Mouse (Mus musculus) adrenal gland, postnatal 25 days (tissue): ENCODE measurements at regions not wholly inside any gene's neighbourhood (a gene's known extent, or its start where the extent isn't known, plus 50 kb on each side); places are given as distances from the start of the nearest gene placed in this dataset.

ENCODE experiments used
- DNase-seq: peaks from one replicate; pipeline ENCODE4 v3.0.0; 2021; ENCODE audit warnings: mixed read lengths

DNA sequence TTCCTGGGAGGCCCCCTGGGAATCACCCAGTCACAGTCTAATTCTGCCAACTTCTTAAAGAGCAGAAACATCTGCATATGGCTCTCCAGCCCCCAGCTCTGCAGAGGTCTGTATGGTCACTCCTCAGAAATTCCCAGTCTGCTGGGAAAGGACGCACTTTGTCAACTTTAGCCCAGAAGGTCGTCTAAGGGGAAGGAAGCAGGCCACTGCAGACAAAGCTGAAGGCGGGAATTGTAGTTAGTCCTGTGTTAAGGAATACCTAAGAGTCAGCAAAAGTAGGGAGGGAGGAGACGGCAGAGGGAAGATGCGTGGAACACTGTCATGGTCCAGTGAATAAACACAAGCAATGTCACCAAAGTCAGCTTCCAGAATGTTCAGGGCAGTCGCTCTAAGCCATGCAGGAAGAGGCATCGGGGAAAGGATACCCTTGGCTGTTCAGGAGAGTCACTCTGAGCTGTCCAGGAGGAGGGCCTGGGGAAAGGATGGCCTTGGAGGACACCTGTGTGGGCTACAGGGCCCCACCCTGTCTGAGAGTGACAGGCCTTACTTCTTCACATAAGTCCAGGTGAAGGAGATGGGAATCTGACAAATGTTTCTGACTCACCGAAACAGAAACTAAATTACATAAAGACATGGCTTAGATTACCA, 230.1 kb upstream of the Adgrl2 start:
- DNase-seq, result no peak

DNA sequence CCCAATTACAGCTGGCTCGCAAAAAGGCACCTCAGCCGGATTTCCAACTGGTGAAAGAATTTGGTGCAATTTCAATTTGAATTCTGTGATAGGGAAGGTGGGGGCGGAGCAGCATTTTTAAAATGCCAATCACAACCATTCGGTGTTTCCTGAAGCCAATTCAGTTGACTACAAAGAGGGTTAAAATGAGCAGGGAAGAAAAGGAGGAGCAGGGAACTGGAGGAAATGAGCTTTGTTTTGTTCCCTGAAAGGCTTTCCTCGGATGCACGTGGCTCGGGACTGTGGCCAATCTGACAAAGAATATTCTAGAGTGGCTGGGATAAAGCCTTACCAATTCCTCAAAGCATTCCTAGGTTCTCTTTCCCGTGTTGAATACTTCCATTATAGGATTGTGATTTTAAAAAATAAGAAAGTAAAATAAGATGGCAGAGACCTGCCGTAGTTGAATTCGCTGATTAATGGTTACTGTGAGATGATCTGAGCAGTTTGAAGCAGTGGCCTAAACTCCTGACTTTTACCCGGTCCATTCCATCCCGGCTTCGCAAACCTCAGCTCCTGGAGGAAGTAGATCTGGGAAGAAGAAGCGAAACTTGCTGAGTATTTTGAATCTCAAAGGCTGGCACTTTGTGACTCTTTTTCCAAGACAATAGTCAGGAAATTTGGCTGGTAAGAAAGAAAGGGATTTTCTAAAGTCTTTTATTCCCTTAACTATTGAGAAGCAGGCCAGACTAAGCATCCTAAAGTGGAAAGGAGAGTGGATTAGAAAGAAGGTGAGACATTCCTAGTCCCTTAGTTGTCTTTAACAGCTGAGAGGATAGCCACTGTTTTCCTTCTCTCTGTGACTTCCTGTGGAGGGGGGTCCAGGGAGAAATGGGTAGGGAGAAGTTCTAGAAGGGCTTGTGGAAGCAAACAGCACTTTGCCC, 229.3 kb upstream of the Adgrl2 start:
- no peak for DNase-seq

DNA sequence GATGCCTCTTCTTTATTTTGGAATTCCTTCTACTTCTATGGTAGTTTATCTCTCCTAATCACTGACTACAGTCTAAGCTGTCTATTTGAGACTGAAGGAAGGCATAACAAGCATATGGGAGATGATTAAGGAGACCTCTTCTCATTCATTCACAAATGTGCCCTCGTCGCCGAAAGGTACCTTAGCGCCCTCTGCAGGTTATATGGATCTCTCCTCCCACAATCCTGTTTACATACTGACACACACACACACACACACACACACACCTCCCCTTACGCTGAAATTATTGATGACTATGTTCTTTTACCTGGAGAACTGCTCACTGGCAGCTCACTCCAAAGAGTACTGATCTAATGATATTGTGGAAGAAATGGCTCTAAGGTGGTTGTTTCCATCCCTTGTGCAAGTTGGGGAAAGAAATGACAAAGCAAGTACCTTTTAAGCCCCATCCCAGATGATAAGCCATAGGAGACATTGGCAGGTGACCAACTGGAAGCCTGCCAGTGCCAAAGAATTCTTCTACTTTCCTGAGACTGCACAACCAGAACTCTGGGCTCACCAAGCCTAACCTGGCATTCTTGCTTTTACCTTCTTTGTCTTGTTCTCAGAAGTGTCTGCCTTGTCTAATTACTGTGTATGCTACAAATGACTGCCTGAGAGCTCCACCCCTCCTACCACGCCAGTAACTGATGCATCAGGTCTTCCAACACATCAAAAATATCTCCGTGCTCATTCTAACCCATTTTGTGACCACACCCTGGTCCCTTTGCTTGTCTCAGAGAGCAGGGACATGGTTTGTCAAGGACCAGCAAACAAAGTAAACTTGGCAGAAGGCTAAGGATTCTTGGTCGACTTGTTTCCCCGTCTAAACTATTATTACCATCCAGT, 227.8 kb upstream of the Adgrl2 start:
- no peak for DNase-seq

DNA sequence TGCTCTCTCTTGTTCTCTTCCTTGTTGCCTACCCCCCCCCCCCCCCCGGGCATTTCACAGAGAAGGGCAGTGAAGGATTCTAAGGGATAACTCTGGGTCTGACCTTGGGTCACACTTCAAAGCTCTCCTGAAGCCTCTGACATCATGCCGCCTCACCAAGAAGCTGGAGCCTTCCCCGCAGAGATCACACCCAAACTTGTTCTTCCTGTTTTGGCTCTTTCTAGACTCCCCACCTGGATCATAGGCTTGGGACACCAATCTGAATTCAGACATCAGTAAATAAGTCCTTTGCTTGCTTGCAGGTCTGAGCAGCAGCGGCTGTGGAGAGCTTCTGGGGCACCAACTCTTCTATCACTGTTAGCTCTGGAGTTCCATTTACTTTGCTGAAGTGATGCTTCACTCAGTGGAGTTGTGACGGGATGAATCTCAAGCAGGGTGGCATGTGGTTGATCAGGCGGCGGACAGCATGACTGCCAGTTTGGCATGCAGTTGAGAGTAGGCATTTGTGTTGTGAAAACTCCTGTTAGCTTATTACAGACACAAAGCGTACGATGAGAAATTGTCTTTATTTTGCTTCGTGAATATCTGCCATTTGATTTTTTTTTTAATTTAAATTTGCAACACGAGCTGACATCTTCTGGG, 226.5 kb upstream of the Adgrl2 start:
- DNase-seq, result no peak

DNA sequence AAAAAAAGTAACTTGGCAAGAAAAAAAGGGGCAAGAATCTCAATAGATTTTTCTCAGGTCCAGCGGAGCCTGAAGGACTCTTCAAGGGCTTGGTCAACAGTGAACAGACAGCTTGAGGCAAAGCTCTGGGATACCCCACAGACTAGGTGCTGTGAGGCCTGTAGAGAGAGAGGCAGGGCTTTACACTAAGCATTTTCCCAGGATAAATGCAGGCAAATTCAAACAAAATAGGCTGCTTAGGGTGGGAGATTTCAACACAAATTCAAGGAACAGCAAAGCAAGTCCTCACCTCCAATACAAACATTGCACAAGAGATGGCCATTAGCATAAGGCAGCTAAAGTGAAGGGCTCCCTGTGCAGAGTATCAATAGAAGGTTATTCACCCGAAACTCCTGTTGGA, 225.3 kb upstream of the Adgrl2 start:
- no peak for DNase-seq

DNA sequence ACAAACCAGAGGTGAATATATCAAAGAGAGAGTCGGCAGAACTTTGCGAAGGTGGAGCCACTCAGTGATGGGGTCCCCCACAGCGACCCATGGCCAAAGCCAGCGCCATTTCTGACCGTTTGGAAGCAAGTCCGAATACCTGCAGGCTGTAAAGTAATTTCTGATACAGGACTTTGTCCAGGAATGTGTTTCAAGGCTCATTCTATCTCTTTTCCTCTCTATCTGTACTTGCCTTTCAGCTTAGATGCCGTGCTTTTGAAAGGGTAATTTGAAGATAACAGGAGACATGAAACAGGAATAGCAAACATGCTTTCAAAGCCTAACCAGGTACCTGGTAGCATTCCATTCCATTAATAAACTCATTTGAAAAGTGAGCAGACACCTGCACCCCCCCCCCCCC, 221.6 kb upstream of the Adgrl2 start:
- DNase-seq, result no peak

DNA sequence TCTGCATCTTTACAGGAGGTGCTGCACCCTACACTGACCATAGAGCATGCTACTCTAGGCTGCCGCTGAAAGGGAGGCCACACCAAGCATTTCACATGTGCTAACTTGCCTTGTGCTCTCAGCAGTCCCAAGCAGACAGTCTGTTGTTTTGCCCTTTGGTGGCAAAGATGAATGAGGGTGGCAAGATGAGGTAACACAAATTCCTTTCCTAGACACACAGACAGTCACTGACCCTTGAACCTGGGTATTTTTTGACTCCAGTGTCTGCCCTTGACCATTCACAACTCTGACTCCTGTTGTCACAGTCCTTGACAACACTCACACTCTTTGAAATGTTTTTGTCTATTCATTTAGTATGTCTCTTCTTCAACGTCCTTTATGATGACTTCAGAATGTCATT, 218.9 kb upstream of the Adgrl2 start:
- DNase-seq, result no peak

DNA sequence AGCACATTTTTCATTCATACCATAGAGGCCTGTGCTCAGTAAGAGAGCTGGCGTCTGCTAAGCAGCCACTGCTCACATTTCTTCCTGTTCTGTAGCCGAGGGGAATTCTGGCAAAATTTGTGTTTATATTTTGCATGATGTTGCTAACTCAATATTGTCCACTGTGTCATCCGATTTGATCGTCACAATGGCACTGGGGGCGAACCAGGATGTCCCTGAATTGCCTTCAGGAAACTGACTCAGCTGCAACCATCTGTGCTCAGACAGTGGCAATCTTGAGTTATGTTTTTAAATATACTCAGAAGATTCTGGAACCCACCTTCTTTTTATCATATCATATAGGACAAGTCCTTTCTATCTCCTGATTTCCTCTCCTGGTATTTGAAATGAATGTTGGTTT, 213.1 kb upstream of the Adgrl2 start:
- no peak for DNase-seq

DNA sequence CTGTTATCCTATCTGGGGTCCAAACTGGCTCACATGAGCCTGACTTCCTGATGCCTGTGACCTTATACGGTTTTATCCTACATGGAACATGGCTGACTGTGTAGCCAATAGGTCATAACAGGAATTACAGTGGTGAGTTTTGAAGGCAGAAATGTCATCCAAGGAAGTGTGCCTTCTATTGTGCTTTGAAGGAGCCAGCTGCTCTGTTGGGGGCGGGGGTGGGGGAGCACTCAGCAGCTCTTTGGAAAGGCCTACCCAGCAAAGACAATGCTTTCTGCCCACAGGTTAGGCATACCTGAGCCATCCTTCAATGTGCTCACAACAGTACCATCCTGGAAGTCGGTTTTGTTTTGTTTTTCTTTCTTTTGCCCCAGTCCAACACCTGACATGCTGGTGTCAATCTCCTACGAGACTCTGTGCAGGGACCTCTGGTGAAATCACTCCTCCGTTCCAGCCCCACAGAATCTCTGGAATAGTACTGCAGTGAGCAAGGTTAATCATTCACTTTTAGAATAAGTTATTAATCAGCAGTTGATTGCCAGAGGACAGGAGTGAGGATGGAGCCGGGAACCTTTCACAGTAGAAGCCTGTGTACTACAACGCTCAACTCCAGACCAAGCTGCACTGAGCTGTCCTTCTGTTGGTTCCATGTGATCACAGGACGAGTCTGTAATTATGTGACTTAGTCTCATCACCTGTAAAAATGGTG, 206.3 kb upstream of the Adgrl2 start:
- DNase-seq, result no peak

DNA sequence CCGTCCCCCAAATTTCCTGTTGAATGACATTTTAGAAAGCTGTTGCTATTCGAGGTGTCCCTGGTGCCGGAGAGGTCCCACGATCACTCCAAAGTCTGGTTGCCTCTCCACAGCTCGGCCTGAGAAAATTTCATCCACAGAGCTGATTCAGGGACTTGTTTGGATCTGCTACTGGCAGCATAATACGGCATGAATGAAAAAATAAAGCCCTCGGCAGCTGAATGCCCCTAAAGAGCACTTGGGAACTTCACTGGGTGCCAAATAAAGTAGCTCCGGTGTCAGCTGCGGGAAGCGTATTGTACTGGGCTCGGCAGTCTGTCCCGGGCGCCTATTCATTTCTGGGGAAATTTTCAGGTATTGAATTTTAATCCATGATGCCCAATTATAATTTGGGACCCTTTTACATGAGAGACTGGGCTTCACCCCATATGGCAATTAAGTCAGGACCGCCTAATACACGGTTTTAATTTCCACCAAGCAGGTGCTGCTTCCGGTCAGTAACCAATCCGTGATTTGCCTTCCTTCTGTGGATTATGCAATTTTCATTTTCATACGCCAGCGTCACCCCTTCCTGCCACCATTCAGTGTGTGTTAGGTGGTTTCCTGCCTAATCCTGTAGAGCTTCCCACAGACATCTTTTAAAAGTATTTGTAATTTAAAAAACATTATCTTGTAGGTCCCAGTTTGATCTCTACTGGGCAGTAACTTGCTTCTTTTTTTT, 200.7 kb upstream of the Adgrl2 start:
- no peak for DNase-seq

DNA sequence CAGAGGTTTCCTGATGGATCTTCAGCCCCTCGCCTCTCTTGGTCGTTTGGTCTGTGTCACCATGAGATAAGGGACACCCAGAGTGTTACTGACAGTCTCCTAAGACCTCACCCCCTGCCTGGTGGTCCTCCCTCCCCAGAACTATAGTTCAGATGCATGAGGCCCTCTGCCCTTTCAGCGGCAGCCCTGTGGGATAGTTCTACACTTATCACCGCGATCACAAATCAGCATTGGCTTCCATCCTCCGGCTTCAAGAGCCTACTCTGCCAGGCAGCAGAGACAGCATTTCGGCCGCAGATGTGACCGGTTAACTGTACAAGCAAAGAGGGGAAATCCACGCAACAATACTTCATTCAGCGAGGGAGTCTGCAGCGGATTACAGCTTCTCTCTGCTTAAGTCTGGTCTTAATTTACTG, 193.8 kb upstream of the Adgrl2 start:
- no peak for DNase-seq

DNA sequence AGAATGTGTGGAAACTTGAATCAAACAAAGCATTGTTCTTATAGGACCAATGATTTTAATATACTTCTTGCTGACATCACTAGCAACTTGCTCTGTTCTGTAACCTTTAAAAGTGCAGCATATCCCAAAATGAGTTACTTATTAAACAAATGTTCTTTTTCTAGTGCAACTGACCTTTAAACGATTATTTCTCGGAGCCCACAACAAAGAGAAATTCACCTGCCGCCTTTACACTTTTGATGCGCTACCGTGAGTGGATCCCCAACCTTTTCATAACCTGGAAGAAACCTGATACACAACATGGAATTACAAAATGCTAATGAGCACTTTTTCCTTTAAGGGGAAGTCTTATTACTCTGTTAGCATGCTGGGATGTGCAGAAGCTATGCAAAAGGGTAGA, 191.7 kb upstream of the Adgrl2 start:
- DNase-seq, result no peak

DNA sequence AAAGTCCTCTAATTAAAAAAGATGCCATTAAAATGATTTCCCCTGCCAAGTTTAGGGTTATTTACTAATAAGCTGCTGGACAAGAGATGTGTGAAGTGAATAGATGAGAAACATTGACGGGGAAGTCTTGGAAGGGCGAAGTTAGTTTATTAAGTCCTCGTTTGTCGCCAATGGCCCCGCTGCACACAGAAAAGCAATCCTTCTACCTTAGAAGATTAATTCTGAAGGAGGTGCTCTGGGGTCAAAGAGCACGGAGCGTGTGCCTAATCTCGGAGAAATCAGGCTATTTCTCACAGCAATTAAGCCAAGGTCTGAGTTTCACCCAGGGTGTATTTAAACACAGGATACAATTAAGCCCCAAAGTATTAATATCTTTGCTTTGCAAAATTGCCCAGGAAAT, 189.8 kb upstream of the Adgrl2 start:
- DNase-seq, result no peak

DNA sequence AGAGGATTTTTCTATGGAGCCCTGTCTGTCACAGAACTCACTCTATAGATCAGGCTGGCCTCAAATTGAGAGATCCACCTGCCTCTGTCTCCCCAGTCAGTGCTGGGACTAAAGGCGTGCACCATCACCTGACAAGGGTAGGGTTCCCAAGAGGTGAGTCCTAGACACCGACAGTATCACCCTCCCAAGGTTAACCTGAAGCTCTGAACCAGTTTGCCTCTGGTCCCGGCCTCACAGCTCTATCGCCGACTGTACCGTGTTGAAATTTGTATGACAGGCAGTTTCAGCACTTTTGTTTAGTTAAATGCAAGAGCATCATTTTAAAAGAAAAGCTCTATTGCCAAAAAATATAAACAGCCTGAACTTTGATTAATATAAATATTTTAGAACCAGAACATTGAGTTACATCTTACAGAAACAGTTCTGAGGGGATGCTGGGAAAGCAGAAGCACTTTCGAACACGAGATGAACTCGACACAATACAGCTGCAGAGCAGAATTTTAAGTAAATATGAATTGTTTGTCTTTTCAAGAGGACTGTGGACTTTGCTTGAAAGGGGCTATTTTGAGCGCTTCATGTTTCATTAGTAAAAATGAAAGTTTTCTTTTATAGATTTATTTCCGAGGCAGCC, 189.2 kb upstream of the Adgrl2 start:
- DNase-seq, result no peak

DNA sequence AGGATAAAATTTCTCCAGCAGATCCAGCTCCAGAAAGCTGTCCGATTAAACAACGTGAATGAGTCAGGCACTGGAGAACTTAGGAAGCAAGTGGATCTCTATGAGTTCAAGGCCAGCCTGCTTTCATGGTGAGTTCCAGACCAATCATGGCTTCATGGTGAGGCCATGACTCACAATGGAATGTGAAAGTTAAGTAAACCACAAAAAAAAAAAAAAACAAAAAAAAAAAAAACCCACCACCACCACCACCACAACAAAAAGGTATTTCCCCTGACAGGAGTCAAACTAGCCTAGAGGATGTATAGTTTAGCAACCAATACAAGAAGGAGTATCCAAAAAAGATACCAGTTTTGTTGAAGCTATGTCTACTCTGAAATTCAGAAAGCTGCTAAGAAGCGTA, 188.5 kb upstream of the Adgrl2 start:
- no peak for DNase-seq

DNA sequence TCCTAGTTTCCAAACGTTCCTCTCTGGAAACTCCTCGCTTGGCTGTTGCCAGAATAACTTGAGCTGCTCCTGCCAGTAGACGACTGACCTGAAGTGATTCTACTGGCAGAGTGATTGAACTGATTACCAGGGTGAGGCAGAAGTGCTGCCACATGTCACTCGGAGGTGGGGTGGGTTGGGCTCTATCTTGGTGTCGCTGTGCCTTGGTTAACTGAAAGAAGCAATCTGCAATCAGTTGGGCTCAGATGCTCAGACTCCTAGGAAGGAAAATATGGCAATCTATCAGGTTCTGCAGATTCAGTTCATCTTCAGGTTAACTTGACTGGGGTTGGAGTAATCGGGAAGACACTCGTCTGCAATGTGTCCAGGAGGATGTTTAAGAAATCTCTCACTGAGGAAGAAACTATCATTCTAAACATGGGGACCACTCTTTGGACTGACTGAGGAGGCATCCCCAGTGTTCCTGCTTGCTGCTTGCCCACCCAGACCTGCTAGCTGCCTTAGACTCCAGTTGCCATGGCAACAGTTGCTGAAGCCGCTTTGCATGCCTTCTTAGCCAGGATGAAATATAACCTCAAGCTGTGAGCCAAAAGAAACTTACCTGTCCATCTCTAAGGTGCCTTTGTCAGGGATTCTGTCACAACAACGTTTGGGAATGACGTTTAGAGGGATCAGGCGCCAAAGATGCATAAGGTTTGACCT, 184.5 kb upstream of the Adgrl2 start:
- DNase-seq, result no peak

DNA sequence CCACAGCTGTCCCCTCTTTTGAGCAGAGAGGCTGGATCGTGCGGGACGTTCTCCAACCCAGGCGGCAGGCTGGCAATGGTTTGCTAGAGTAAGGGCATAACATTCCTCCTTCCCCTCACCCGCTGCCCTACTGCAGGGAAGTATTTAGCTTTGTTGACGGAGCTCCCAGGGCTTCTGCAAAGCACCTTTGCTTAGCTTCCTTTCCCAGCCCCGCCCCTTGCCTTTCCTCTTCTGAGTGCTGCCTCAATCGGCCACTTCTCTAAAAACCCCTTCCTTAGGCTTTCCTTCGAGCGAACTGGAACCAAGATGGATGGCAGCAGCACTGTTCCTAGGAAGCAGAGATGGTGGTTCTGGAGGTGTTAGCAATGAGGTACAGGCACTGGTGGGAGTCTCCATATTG, 183.2 kb upstream of the Adgrl2 start:
- no peak for DNase-seq

DNA sequence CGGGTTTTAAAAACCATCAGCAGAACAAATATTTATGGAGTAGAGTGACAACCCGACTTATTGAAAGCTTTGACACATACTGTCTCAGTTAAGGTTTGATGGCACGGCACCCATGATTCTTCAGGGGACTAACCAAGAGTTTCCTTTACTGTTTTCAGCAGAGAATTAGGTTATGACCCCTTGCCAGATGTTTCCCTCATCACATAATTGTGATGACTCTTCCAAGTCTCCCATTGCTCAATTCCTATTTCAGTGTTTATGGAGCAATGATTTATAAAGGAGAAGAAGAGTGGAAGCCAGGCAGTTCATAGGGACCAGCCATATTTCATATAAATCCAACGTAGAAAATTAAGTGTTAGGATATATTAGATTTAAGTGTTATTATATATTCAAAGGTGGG, 181.4 kb upstream of the Adgrl2 start:
- DNase-seq, result no peak

DNA sequence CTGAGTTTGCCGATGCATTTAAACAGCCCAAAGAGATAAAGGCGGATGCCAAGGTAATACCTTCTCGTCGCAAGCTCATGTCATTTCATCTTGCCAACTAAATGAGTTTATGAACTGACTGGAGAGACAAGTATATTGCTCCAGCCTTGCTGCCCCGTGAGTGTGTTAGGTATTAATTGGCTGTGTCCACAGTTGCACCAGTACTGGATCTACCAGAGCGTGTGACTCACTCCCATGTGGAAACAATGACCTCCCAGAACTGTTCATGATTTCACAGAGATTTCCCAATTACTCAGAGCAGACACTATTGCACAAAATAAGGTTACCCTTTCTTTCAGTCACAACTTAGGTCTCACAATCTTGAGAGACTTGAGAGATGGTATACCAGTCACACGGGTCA, 179.8 kb upstream of the Adgrl2 start:
- peak; percentile 16 for DNase-seq

DNA sequence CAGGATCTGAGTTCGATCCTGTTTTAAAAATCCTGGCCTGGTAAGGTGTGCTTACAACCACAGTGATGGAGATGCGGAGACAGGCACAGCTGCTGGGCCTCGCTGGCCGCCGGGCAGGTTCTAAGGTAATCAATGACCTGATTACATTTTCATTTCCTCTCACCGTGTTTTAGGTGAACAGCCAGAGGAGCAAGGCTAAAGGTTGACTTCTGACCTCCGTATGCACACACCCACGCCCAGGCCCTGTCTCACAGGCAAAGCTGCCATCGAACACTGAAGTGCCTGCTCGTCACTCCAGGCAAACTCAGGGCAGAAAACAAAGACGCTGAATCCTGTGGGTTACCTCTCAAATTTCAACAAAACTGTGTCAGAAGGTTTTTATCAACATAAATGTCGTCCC, 179.1 kb upstream of the Adgrl2 start:
- no peak for DNase-seq
